In genomic region chr9:107625351-107626128, GRCm38 (mm10) we compare ENCODE assay signal across 8 mouse cellular contexts. TPM values are rescaled to one million over a fixed set of nuclear protein-coding genes. Genes with fewer than 3 reads are reported as not detected.
DNase-seq lines count a peak whose midpoint lies in the region; ATAC-seq and TF ChIP-seq lines count a peak whose summit lies in the region.

No protein-coding gene starts in this region.

- no peak for DNase-seq in kidney, adult 2 months
- no peak for DNase-seq in kidney, postnatal 10 days
- no peak for DNase-seq in heart, postnatal 0 days (ENCODE audit: low spot score)
- no peak for DNase-seq in embryo, embryonic 10 days (ENCODE audit: low spot score)
- DNase-seq in adrenal gland, postnatal 25 days, result no peak

- no peak overlapping the region for H3K4me3 ChIP-seq in kidney, adult 2 months (ENCODE audit: insufficient read depth, low read depth, low read length)
- H3K4me3 ChIP-seq in bone marrow, adult 2 months (replicated peaks; ENCODE audit: control insufficient read depth, low read depth, low read length), result no peak overlapping the region
- no peak overlapping the region for H3K4me3 ChIP-seq in heart, postnatal 0 days (ENCODE audit: low read depth, low read length)
- no peak overlapping the region for H3K4me3 ChIP-seq in midbrain, embryonic 12.5 days

- peaks cover 30% of the 10 kb centered on the region for H3K4me1 ChIP-seq in kidney, adult 2 months (ENCODE audit: control insufficient read depth, insufficient read depth, low read length)
- H3K4me1 ChIP-seq in bone marrow, adult 2 months (ENCODE audit: control insufficient read depth, insufficient read depth, low read length), result peaks cover 14% of the 10 kb centered on the region
- peaks cover 71% of the 10 kb centered on the region for H3K4me1 ChIP-seq in heart, postnatal 0 days (ENCODE audit: control insufficient read depth, insufficient read depth)
- peaks cover 63% of the 10 kb centered on the region for H3K4me1 ChIP-seq in midbrain, embryonic 12.5 days

- no peaks in the 10 kb centered on the region for H3K9me3 ChIP-seq in heart, postnatal 0 days (replicated peaks; ENCODE audit: control insufficient read depth, low read length)
- no peaks in the 10 kb centered on the region for H3K9me3 ChIP-seq in midbrain, embryonic 12.5 days

- peak overlapping the region; percentile 48; the same call in 1 of the 2 replicates for H3K27ac ChIP-seq in kidney, adult 2 months (ENCODE audit: insufficient read depth, low read depth, low read length)
- peak overlapping the region; percentile 44 for H3K27ac ChIP-seq in bone marrow, adult 2 months (ENCODE audit: control insufficient read depth, insufficient read depth, low read depth, low read length, poor library complexity)
- peak overlapping the region; percentile 94 for H3K27ac ChIP-seq in heart, postnatal 0 days (ENCODE audit: low read depth)
- H3K27ac ChIP-seq in midbrain, embryonic 12.5 days (replicated peaks), result peak overlapping the region; percentile 99

- no peaks in the 10 kb centered on the region for H3K27me3 ChIP-seq in kidney, adult 2 months (replicated peaks; ENCODE audit: control insufficient read depth, insufficient read depth, low read length)
- no peaks in the 10 kb centered on the region for H3K27me3 ChIP-seq in heart, postnatal 0 days (ENCODE audit: control insufficient read depth, insufficient read depth, low read length)
- no peaks in the 10 kb centered on the region for H3K27me3 ChIP-seq in midbrain, embryonic 12.5 days

- H3K4me2 ChIP-seq in heart, postnatal 0 days (ENCODE audit: low read depth, low read length), result 0 out of 2 replicates have a peak overlapping the region, but pooled peaks have one; percentile 51
- H3K4me2 ChIP-seq in midbrain, embryonic 12.5 days (replicated peaks), result peak overlapping the region; percentile 95; the same call in 1 of the 2 replicates

- no peak for ATAC-seq in heart, postnatal 0 days (ENCODE audit: insufficient read depth, low read depth)
- ATAC-seq in midbrain, embryonic 12.5 days (ENCODE audit: low FRiP score, low read depth), result no peak
- no peak for ATAC-seq in megakaryocyte progenitor cell, adult 5-6 weeks (replicated peaks; ENCODE audit: poor library complexity)

- TF ChIP-seq POLR2A in kidney, adult 2 months (IDR thresholded peaks at IDR 0.05; ENCODE audit: low read depth, low read length), result no peak
- TF ChIP-seq POLR2A in bone marrow, adult 2 months (IDR thresholded peaks at IDR 0.05; ENCODE audit: borderline replicate concordance, control insufficient read depth, low read depth, low read length), result no peak

- 85% methylated on average over 12 of the region's 12 CpGs for WGBS in kidney, adult 2 months
- 81% methylated on average over 12 of the region's 12 CpGs for WGBS in bone marrow, adult 2 months
- 84% methylated on average over 12 of the region's 12 CpGs for WGBS in heart, postnatal 0 days
- WGBS in midbrain, embryonic 12.5 days, result 85% methylated on average over 12 of the region's 12 CpGs

- peak; percentile 40 for TF ChIP-seq CTCF in kidney, adult 2 months (conservative IDR thresholded peaks at IDR 0.05; ENCODE audit: insufficient read depth, insufficient read length, low read depth, low read length)
- 0 out of 2 replicates have a peak, but pooled peaks have one; percentile 10 for TF ChIP-seq CTCF in bone marrow, adult 2 months (IDR thresholded peaks at IDR 0.05; ENCODE audit: control insufficient read depth, insufficient read depth, low read length)
- peak; percentile 38 for TF ChIP-seq CTCF in heart, postnatal 0 days (IDR thresholded peaks at IDR 0.05; ENCODE audit: low read depth)

- H3K36me3 ChIP-seq in kidney, adult 2 months (ENCODE audit: control insufficient read depth, insufficient read depth, low read length), result no peaks in the 10 kb centered on the region
- H3K36me3 ChIP-seq in heart, postnatal 0 days (replicated peaks; ENCODE audit: control insufficient read depth, insufficient read depth, low read length), result peaks cover 19% of the 10 kb centered on the region
- peaks cover 36% of the 10 kb centered on the region for H3K36me3 ChIP-seq in midbrain, embryonic 12.5 days

- no peak for TF ChIP-seq EP300 in heart, postnatal 0 days (IDR thresholded peaks at IDR 0.05; ENCODE audit: low read depth)

- 0 out of 2 replicates have a peak overlapping the region, but pooled peaks have one; percentile 32 for H3K9ac ChIP-seq in heart, postnatal 0 days (replicated peaks; ENCODE audit: low read depth, low read length)
- peak overlapping the region; percentile 62; the same call in 1 of the 2 replicates for H3K9ac ChIP-seq in midbrain, embryonic 12.5 days (replicated peaks)

RNA-seq across cellular contexts. Expression of gene Gnai2, which starts 9.6 kb away (rescaled TPM):
- polyA plus RNA-seq in kidney, adult 2 months (2012; rRNA removed), result 356 and 366 TPM in 2 replicates
- 198 and 273 TPM in 2 replicates for polyA plus RNA-seq in bone marrow, adult 2 months (2011; ENCODE audit: insufficient read depth, insufficient read length, low replicate concordance, missing spikeins)
- total RNA-seq in heart, postnatal 0 days (2014; rRNA removed; ENCODE audit: low replicate concordance), result 472 and 473 TPM in 2 replicates
- 291 and 295 TPM in 2 replicates for polyA plus RNA-seq in heart, postnatal 0 days (2015; fragmentation: Nextera tagmentation; extraction: Ambion mirVana)
- polyA plus RNA-seq in midbrain, embryonic 12.5 days (2016; fragmentation: Nextera tagmentation; extraction: Ambion mirVana), result 635 and 641 TPM in 2 replicates
- 202 and 238 TPM in 2 replicates for total RNA-seq in adrenal gland, postnatal 25 days (2021)
- 333 and 362 TPM in 2 replicates for total RNA-seq in megakaryocyte progenitor cell, adult 5-6 weeks (2015)
- total RNA-seq in megakaryocyte progenitor cell, adult 5-6 weeks (2017), result 423 and 432 TPM in 2 replicates

RNA-seq across cellular contexts. Expression of gene Sema3b, which starts 16.5 kb away (rescaled TPM):
- polyA plus RNA-seq in kidney, adult 2 months (2012; rRNA removed), result 63.3 and 78.8 TPM in 2 replicates
- polyA plus RNA-seq in bone marrow, adult 2 months (2011; ENCODE audit: insufficient read depth, insufficient read length, low replicate concordance, missing spikeins), result 2.1 TPM in 1 of 2 replicates, not detected in the other
- 21.0 and 34.9 TPM in 2 replicates for total RNA-seq in heart, postnatal 0 days (2014; rRNA removed; ENCODE audit: low replicate concordance)
- 8.9 and 9.1 TPM in 2 replicates for polyA plus RNA-seq in heart, postnatal 0 days (2015; fragmentation: Nextera tagmentation; extraction: Ambion mirVana)
- 3.2 TPM in 2 replicates for polyA plus RNA-seq in midbrain, embryonic 12.5 days (2016; fragmentation: Nextera tagmentation; extraction: Ambion mirVana)
- total RNA-seq in adrenal gland, postnatal 25 days (2021), result 5.1 and 8.4 TPM in 2 replicates
- not detected in 2 replicates for total RNA-seq in megakaryocyte progenitor cell, adult 5-6 weeks (2015)
- not detected in 2 replicates for total RNA-seq in megakaryocyte progenitor cell, adult 5-6 weeks (2017)

RNA-seq across cellular contexts. Expression of gene Ifrd2, which starts 38.1 kb away (rescaled TPM):
- polyA plus RNA-seq in kidney, adult 2 months (2012; rRNA removed), result 50.5 and 57.8 TPM in 2 replicates
- 172 and 173 TPM in 2 replicates for polyA plus RNA-seq in bone marrow, adult 2 months (2011; ENCODE audit: insufficient read depth, insufficient read length, low replicate concordance, missing spikeins)
- total RNA-seq in heart, postnatal 0 days (2014; rRNA removed; ENCODE audit: low replicate concordance), result 22.3 and 31.2 TPM in 2 replicates
- 28.6 and 33.6 TPM in 2 replicates for polyA plus RNA-seq in heart, postnatal 0 days (2015; fragmentation: Nextera tagmentation; extraction: Ambion mirVana)
- 20.1 and 21.1 TPM in 2 replicates for polyA plus RNA-seq in midbrain, embryonic 12.5 days (2016; fragmentation: Nextera tagmentation; extraction: Ambion mirVana)
- 47.0 and 54.5 TPM in 2 replicates for total RNA-seq in adrenal gland, postnatal 25 days (2021)
- 68.0 and 93.4 TPM in 2 replicates for total RNA-seq in megakaryocyte progenitor cell, adult 5-6 weeks (2015)
- 31.5 and 72.4 TPM in 2 replicates for total RNA-seq in megakaryocyte progenitor cell, adult 5-6 weeks (2017)

RNA-seq across cellular contexts. Expression of gene Slc38a3, which starts 43.8 kb away (rescaled TPM):
- polyA plus RNA-seq in kidney, adult 2 months (2012; rRNA removed), result 77.9 and 139 TPM in 2 replicates
- 1.8 and 4.7 TPM in 2 replicates for polyA plus RNA-seq in bone marrow, adult 2 months (2011; ENCODE audit: insufficient read depth, insufficient read length, low replicate concordance, missing spikeins)
- 8.9 and 16.9 TPM in 2 replicates for total RNA-seq in heart, postnatal 0 days (2014; rRNA removed; ENCODE audit: low replicate concordance)
- 2.7 and 4.0 TPM in 2 replicates for polyA plus RNA-seq in heart, postnatal 0 days (2015; fragmentation: Nextera tagmentation; extraction: Ambion mirVana)
- 13.9 and 14.8 TPM in 2 replicates for polyA plus RNA-seq in midbrain, embryonic 12.5 days (2016; fragmentation: Nextera tagmentation; extraction: Ambion mirVana)
- 0.39 and 8.5 TPM in 2 replicates for total RNA-seq in adrenal gland, postnatal 25 days (2021)
- not detected in 2 replicates for total RNA-seq in megakaryocyte progenitor cell, adult 5-6 weeks (2015)
- not detected in 2 replicates for total RNA-seq in megakaryocyte progenitor cell, adult 5-6 weeks (2017)

RNA-seq across cellular contexts. Expression of gene Hyal3, which starts 44.9 kb away (rescaled TPM):
- 1.6 and 2.1 TPM in 2 replicates for polyA plus RNA-seq in kidney, adult 2 months (2012; rRNA removed)
- polyA plus RNA-seq in bone marrow, adult 2 months (2011; ENCODE audit: insufficient read depth, insufficient read length, low replicate concordance, missing spikeins), result 2.8 TPM in 1 of 2 replicates, not detected in the other
- total RNA-seq in heart, postnatal 0 days (2014; rRNA removed; ENCODE audit: low replicate concordance), result 0.65 and 0.66 TPM in 2 replicates
- 0.29 and 0.44 TPM in 2 replicates for polyA plus RNA-seq in heart, postnatal 0 days (2015; fragmentation: Nextera tagmentation; extraction: Ambion mirVana)
- polyA plus RNA-seq in midbrain, embryonic 12.5 days (2016; fragmentation: Nextera tagmentation; extraction: Ambion mirVana), result 0.41 and 1.1 TPM in 2 replicates
- 2.0 and 2.8 TPM in 2 replicates for total RNA-seq in adrenal gland, postnatal 25 days (2021)
- total RNA-seq in megakaryocyte progenitor cell, adult 5-6 weeks (2015), result 1.4 and 1.7 TPM in 2 replicates
- total RNA-seq in megakaryocyte progenitor cell, adult 5-6 weeks (2017), result 0.58 TPM in 1 of 2 replicates, not detected in the other

Comparison
In these comparisons a context has a peak if more than half of its experiments do, and no peak if none do; other contexts are left out.
1. H3K27ac ChIP-seq: peak in every context shown above with its lines; median percentile 99 in midbrain, embryonic 12.5 days; 94 in heart, postnatal 0 days; 48 in kidney, adult 2 months; 44 in bone marrow, adult 2 months.